Mouse (Mus musculus) 3T3-L1 (cell line): ENCODE results near the gene Bora.
"Not testable (repeated sequence)": the region's sequence is repeated elsewhere in the genome, so short reads cannot be mapped to it uniquely, and the experiment has no call there.

Experiments
- DNase-seq: peaks from one replicate; pipeline ENCODE4 v3.0.0-alpha.2; 2015; ENCODE audit warnings: low read depth, low spot score

The Bora gene

DNA sequence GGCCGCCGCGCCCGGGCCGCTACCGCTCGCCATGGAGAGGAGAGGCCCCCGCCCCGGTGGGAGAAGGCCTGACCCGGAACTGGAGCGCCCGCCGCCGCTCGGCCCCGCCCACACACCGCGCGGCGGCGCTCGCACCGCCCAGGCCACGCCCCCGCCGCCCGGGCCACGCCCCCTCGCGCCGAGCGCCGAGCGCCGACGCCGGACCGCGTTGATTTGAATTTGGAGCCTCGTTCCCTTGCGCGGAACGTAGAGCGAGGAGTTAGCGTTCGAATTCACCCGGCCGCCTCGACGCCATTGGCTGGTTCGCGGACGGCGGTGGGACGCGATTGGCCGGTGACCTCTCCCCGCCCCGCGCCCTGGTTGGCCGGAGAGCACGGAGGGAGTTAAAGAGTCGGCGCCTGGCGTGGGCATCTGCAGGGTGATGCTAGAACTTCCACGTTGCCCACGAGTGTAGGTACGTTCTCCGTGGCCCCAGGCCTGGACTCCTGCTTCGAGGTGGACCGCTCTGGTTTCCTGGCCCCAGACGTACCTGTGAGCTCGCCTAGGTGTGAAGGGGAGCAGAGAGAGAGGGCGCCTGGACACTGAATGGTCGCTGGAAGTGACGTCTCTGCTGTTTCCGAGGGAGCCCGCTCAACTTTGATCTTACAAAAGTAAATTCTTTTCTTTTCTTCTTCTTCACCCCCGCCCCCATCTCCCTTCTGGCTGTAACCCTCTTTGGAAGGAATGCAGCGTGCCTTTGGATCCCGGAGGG is at the start of gene Bora, which contains the start of gene Mzt1:
Bora (plus strand) TSS at position 192 of the 751 bp plus-strand sequence.
Mzt1 (minus strand) TSS at position 104 of the 751 bp plus-strand sequence.
- DNase-seq: peak; percentile 93

DNA sequence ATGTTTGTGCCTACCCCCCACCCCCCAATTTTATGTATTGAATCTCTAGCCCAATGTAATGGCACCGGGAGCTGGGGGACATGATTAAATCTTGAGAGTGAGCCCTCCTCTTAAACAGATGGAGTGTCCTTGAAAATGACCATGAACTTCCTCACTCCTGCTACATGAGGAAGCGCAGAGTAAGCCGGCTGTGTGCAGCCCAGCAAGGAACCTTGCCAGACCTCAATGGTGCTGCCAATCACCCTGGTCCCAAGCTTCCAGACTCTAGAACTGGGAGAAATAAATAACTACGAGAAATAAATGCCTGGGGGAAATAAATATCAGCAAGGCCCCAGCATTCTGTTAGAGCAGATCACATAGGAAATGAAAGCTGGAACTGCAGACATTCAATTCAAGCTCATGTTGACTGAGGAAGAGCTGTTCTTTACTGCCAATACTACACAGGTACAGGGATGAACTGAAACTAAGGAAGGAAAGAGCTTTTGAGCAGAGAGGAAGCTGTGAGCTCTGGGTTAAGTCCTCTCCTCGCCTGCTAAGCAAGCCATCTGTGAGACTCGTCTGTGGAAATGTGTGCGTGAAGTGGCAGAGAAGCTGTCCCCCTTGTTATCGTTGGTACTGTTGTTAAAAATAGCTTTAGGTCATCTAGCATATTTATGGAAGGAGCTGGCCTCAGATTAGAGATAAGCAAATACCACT is 35.6 kb upstream of the Bora start:
- DNase-seq: no peak

DNA sequence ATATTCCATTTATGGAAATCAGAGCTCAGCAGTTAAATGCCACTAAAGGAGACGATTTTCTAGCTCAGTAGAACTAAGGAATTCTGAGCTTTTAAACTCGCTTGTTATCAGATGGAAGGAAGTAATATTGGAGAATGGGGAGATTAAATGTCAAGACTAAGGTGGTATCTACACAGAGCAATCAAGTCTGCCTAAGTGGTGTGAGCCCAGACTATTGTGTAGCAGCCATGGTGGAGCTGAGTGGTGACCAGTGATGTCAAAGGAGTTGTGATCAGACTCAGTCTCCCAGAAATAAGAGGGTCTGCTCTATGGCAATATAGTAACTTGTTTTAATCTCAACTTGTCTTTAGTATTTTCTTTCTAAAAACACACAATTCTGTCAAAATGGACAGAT is 35.1 kb upstream of the Bora start:
- no peak for DNase-seq

DNA sequence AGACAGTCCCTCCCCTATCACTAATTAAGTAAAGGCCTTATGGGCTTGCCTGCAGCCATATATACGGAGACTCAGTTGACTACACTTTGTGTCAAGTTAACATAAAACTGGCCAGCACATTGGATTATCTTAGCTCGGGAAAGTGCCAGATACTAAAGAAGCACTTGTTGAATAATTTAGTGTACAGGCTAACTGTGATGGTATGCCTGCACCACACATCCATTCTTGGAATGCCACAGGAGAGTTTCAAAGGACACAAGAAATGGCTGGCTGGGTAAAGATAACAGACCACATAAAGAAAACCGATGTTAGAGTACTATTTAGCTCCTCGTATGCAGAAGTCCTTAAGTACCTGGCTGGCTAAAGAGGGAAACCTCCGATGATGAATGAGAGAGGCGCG is 27.3 kb upstream of the Bora start:
- DNase-seq: no peak

DNA sequence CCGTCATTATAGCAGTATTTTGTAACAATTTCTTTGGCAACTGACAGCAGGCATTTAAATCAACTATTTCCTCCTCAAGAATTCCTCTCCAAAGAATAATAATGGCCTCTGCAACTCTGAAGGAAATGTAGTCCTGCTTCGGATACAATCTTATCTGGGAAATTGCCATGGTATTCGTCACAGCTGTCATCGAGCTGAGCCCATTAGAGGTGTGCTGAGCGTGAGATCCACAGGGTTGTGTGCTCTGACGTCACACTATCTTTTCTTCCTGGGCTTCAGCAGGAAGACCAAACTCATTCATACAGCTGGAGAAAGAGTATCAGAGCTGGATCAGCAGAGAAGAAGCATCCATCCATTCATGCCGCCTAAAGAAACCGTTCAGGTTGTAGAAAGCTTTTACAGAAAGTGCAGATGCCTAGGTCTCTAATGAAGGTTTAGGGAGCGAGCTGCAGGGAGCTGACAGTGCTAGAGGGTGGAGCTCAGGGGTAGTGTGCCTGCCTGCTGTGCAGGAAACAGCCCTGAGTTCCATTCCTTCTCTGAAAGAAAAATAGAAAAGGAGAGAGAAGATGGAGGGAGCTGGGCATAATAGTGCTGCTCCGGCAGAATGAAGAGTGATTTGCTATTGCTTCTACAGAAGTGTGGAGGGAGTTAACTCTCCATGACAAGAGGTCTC is 26.8 kb upstream of the Bora start:
- DNase-seq: no peak

DNA sequence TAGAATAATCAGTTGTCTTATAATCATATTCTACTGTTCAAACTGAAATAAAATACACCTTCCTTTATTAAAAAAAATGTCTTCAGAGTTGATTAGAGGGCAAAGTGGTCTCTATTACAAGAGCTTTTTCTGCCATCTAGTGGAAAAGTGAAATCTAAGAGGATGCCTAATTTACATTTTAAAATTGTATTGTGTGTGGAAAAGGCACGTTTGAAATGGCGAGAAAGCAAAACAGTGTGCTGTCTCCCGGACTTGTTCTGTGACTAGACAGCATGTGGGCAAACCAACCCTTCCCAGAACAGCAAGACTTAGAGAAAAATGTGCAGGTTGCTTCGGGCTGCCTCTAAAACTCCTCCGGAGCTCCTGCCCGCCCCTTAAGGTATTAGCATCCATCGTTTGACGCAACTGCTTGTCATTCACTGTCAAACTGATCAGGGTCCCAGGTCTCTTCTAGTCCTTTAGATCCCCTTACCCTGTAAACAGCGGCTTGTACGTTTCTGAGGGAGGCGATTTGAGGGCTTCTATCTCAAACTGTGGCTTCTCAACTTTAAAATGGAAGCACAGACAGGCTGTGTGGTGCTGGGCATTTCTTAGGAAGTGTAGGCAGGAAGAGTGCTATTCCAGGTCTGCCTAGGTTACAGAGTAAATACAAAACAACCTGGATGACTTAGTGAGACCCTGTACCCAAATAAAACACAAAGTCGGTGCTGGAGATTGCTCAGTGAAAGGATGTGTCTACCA is 23.5 kb upstream of the Bora start:
- DNase-seq: peak; percentile 45

DNA sequence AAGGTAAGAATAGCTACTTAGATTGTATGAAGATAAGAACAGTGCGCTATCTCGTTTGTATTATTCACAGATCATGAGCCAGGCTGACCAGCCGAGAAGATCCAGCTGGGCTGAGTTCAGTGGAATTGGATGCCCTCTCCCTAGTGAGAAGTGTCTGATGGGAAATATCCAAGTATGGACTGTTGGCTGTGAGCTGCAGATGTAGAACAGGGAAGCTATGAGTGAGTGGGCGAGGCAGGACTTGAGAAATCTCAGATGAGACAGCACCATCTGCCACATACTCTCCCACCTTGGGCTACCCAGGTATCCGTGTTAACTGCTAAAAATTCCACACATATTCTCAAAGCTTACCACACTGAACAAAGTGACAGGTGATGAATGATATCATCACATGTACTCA is 16.0 kb upstream of the Bora start:
- no peak for DNase-seq

DNA sequence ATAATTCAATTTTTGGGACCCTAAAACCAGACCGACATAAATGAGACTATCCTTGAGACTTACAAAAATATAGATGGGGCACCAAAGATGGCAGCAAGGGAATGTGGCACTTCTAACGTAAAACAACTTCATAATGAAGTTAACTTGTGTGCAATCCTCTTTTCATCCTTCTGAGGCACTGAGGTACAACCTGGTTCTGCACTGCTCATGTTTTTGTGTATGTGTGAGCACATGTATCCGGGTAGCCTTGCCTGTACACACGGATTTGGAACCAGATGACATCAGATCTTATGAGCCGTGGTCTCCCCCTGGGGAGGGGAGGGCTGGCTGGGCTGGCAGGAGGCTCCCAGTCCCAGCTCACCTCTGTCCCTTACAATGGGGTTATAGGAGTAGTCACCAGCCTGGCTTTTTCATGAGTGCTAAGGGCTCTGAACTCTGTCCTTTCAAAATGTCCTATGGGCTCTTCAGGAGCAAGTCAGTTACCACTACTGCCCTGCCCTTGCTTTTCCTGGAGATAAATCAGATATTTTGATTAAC is 14.6 kb upstream of the Bora start:
- no peak for DNase-seq

DNA sequence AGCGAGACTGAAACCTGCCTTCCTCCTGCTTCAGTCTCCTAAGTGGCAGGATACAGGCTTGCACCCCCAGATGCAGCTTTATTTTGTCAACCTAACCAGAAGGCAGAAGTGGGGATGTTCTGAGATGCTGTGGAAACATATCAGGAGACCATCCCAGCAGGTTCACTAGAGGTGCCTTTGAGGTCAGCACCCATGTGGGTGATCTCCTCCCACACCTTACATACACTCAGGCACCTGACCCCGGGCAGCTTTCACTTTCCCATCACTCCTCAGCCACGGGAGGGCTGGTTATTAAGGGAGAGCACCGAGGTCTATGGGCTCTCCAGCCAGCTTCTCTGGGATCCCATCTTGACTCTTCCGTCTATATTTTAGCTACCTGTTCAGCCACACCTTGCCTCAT is 13.4 kb upstream of the Bora start:
- no peak for DNase-seq

DNA sequence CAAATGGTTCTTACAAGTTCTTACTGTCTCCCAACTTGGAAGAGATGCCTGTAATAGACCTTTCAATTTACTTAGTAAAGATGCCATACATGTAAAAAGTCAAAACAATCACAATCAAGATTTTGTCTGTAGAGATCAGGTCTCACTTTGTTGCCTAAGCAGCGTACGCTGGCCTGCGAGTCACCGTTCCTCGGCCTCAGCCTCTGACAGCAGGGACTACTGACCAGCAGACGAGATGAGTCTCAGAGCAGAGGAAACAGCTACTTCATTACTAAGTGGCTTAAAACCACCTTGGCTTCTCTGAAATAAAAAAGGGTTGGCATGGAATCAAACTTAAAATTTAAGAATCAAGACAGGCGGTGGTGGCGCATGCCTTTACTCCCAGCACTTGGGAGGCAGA is 11.2 kb upstream of the Bora start:
- DNase-seq: not testable (repeated sequence)

DNA sequence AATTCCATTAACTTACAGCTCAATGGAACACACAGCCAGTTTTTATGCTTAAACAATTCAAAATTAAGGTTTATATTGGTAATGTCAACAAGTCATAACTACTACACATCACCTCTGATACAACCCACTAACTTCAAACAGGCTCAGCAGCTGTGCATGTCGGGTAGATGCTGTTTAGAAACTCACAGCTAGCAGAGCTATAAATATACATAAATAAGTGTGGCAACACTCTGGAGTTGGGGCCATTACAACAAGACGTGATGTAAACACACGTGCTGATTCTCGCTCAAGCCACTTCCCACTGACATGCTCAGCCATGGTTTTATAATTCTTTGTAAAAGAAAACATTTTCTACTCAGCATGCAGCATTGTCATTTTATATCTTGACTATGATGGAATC is 10.0 kb upstream of the Bora start:
- DNase-seq: no peak

DNA sequence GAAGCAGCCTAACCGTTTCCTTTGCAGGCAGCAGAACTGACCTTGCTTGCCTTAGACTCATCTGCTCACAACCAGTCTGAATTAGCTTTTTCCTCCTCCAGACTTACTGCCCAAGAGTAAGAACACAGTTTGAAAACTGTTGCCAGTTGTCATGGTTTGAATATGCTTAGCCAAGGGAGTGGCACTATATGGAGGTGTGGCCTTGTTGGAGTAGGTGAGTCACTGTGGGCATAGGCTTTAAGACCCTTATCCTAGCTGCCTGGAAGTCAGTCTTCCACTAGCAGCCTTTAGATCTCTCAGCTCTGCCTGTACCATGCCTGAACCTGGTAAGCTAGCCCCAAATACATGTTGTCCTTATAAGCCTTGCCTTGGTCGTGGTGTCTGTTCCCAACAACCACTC is 8.3 kb upstream of the Bora start:
- peak; percentile 49 for DNase-seq

DNA sequence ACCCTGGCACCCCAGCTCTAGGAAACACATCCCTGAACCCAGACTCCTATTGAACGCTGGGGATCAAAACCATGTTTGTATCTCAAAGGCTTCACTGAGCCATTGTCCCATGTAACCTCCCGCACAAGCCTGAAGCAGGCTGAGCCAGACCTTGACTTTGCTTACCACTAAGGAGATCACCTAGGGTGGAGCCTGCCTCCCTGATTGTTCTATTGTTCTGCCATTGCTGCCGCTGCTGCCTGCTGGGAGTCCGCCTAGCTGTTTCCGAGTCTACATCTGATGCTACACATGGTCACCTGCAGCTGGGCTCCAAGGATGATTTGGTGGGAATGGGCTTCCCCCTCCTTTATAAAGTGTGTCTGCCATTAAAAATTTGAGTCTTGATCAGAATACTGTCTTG is 6.7 kb upstream of the Bora start:
- not testable (repeated sequence) for DNase-seq

DNA sequence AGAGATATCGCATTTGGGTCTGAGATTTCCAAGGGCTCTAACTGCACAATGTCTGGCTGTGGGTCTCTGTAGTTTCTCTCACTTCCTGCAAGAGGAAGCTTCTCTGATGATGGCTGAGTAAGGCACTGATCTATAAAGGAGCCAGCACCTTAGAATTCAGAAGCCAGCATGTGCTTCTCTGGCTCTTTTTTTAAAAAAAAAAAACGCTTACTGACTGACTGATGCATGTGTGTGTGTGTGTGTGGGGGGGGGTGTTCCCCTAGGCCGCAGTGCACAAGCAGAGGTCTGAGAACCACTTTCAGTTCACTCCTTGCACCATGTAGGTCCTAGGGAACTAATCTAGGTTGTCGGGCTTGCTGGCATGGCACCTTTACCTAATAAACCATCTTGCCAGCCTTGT is 4.6 kb upstream of the Bora start:
- DNase-seq: no peak

DNA sequence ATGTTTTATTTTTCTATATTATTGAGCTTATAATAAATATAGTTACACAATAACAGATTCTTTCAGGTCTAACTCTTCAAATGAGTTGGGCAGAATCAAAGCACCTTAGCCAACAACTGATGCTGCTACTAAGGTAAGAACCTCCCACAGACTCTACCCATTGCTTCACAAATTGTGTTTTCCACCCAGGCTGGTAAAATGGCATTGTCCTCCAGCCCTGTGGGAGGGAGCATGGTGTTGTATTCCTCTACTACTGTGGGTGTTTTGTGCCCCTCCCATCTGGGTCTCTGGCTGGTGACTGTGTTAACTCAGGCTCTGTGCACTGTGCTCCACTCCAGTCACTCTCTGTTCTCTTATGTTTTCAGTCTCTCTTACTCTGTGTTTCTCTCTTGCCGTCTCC is 2.5 kb upstream of the Bora start:
- DNase-seq: no peak

DNA sequence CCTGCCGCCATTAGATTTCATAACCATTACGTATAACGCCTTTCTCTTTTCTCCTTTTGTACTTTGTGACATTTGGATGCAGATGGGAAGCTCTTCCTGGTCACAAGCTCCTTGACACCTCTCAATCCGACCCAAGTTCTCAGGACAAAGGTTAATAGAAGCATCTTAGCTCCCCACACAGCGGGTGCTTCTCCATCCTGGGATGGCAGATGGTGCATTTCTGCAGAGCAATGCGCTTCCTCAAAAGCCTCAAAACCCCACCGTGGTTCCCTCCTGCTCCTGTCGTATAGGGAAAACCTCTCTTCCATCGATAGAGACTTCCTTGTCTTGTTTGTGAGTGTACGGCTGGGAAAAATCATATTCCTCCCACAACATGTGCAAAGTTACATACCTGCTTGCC is 1.9 kb upstream of the Bora start:
- DNase-seq: no peak

DNA sequence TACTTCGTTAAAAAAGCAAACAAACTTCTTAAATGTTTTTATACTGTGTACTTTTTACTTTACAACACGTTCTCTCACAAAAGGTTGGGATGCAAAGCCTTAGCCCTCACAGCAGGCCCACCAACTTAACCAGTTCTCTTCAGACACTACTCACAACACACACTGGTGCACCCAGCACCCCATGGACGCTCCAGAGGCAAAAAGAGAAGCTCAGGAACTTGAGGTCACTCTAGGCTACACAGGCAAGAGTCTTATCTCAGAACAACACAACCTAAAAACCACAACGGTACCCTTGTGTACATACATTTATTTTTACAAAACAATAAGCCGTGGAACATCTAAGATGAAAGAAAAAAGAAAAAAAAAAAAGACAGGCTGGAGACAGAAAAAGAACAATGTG is 1.3 kb upstream of the Bora start:
- no peak for DNase-seq

DNA sequence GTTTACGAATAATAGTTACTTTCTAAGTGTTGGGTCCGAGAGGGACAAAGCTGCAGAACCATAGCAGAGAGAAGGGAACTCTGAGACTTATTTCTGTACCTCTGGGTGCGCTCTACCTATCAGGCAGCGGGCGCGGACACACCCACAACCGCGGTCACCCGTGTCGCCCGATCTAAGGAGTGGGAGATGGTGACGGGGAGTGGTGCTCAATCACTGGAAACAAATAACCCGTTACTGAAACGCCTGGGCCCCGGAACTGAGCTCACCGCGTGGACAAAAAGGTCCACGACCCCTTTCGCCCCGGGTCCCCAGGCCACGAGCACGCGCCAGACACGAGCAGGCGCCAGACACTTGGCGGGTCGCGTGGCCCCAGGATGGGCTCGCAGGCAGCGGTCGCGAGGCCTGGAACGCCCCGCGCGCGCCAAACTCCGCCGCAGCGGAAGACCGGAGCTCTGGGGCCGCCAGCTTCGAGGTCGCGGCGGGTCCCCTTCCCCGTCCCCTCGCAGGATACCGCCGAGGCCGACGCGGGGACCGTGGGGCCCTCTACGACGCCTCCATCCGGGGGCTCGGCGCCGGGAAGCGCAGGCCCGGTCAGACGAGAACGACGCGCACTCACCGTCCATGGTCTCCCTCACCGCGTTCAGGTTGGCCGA is 518 bp upstream of the Bora start:
- DNase-seq: peak; percentile 26

DNA sequence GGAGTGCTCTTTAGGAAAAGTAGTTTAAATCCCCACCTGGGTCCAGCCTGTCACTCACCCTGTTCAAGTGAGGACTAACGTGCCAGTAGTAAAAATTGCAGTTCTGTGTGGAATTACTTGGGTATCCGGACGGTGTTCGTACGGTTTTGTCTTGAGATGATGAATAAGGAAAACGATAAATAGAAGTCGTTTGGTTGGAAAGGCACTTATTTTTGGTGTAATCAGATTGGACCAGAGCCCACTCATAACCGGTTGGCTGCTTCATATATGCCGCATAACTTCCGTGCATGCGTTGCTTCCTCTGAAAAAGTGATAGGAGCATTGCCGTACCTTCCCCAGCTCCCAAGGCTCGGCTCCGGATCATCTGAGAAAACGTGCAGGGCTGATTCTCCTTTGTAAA is 760 bp downstream of the Bora start:
- DNase-seq: peak; percentile 56

DNA sequence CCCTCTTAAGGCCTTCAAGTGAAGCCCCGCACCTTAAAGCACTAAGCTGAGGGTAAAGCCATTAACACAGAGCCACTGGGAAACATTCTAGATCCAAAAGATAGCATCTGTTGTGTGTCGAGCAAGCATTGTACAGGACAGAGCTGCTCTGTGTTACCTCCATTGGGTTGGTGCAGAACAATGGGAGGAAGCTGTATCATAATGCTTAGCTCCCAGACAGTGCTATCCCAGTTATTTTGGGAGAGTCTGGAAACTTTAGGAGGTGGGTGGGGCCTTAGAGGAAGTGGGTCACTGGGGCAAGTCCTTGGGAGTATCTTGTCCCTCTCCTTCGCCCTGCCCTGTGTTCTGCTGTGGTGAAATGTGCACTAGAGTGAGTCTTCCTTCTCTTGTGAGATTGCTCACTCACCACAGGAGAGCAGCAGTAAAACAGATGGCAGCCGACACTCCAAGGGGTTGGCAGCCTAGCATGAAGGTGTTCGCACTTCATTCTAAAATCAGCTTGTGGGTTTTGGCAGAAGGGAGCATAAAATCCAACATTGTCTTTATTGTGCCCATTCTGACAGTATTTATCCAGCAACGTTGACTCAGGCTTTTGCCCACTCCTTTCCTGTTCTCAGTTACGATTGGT is 13.1 kb downstream of the Bora start:
- no peak for DNase-seq

DNA sequence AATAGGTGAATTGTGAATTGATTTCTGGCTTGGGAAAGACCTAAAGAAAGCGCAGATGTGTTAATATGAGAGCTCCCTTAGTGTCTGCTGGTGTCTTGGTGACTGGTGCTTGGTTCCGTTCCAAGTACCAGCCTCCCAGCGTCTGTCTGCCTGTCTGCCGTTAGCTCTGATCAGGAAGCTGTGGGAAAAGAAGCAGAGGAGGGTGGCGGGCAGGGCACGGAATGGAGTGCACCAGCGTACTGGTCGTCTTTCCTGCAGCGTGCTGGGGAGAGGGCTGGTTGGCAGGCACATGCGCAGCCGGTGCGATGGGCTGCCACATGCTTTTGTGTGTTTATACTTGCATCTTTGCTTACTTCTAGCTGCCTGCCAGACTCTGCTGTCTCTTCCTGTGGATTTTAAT is 14.6 kb downstream of the Bora start:
- DNase-seq: no peak
